9 mouse cellular contexts compared by ENCODE assay signal in genomic region chr17:3274449-3275285, GRCm38 (mm10). TPM values are rescaled to one million over a fixed set of nuclear protein-coding genes. Genes with fewer than 3 reads are reported as not detected.
A peak's percentile ranks its signal among the peaks of the same experiment; 100 is the strongest.
DNase-seq lines count a peak whose midpoint lies in the region; ATAC-seq lines count a peak whose summit lies in the region.
"Had no signal": no experiment of that assay in that cellular context is flagged by ENCODE, and none has a peak within 500 bp of the region (broad histone marks: within the 10 kb centered on the region; RNA-seq: fewer than 3 reads in every experiment).

No protein-coding gene starts in this region.

- DNase-seq in kidney, postnatal 25 days: no peak
- DNase-seq in Muller cell, postnatal 12 days (ENCODE audit: inconsistent ontology term): no peak
- no peak for DNase-seq in liver
- DNase-seq in cerebellum, adult 9-11 months: no peak

- no peak overlapping the region for H3K27ac ChIP-seq in kidney, embryonic 16.5 days (ENCODE audit: low read length)
- peak overlapping the region; percentile 64 for H3K27ac ChIP-seq in embryonic facial prominence, embryonic 12.5 days
- peak overlapping the region; percentile 41; the same call in 1 of the 2 replicates for H3K27ac ChIP-seq in intestine, embryonic 16.5 days (ENCODE audit: low read length)
- no peak overlapping the region for H3K27ac ChIP-seq in neural tube, embryonic 14.5 days (ENCODE audit: low read depth, low read length)
- H3K27ac ChIP-seq: liver, embryonic 15.5 days had no signal

- 0 out of 2 replicates have a peak, but pooled peaks cover 3% of the 10 kb centered on the region for H3K4me1 ChIP-seq in kidney, embryonic 16.5 days (ENCODE audit: insufficient read depth, low read length)
- H3K4me1 ChIP-seq in embryonic facial prominence, embryonic 12.5 days: peaks cover 21% of the 10 kb centered on the region
- H3K4me1 ChIP-seq in intestine, embryonic 16.5 days (ENCODE audit: control insufficient read depth, insufficient read depth, low read length): peaks cover 11% of the 10 kb centered on the region; the same call in 1 of the 2 replicates
- peaks cover 4% of the 10 kb centered on the region; the same call in 1 of the 2 replicates for H3K4me1 ChIP-seq in neural tube, embryonic 14.5 days (ENCODE audit: control insufficient read depth, insufficient read depth, low read length)

- WGBS in kidney, embryonic 16.5 days: 40% methylated on average over 14 of the region's 14 CpGs
- 9% methylated on average over 14 of the region's 14 CpGs for WGBS in embryonic facial prominence, embryonic 12.5 days
- 38% methylated on average over 14 of the region's 14 CpGs for WGBS in intestine, embryonic 16.5 days
- WGBS in neural tube, embryonic 14.5 days: 16% methylated on average over 14 of the region's 14 CpGs

- H3K27me3 ChIP-seq in kidney, embryonic 16.5 days (ENCODE audit: insufficient read depth, low read length): no peaks in the 10 kb centered on the region
- H3K27me3 ChIP-seq in embryonic facial prominence, embryonic 12.5 days: no peaks in the 10 kb centered on the region
- no peaks in the 10 kb centered on the region for H3K27me3 ChIP-seq in intestine, embryonic 16.5 days (replicated peaks; ENCODE audit: control insufficient read depth, insufficient read depth, low read length)
- no peaks in the 10 kb centered on the region for H3K27me3 ChIP-seq in neural tube, embryonic 14.5 days (ENCODE audit: control insufficient read depth, insufficient read depth, low read length)
- H3K27me3 ChIP-seq: liver, embryonic 15.5 days had no signal

- no peak overlapping the region for H3K4me2 ChIP-seq in kidney, embryonic 16.5 days (replicated peaks; ENCODE audit: low read depth, low read length)
- no peak overlapping the region for H3K4me2 ChIP-seq in embryonic facial prominence, embryonic 12.5 days (replicated peaks)
- no peak overlapping the region for H3K4me2 ChIP-seq in intestine, embryonic 16.5 days (ENCODE audit: low read depth, low read length)
- H3K4me2 ChIP-seq in neural tube, embryonic 14.5 days (ENCODE audit: low read depth, low read length): no peak overlapping the region

- no peak for ATAC-seq in kidney, embryonic 16.5 days (ENCODE audit: low FRiP score, low TSS enrichment)
- ATAC-seq in embryonic facial prominence, embryonic 12.5 days (ENCODE audit: insufficient number of reproducible peaks, insufficient read depth, low FRiP score, low TSS enrichment): 0 out of 2 replicates have a peak, but pooled peaks have one; percentile 23
- ATAC-seq in intestine, embryonic 16.5 days: peak; percentile 57
- ATAC-seq in neural tube, embryonic 14.5 days (ENCODE audit: low read depth): peak; percentile 47; the same call in 1 of the 2 replicates

- H3K9ac ChIP-seq in kidney, embryonic 16.5 days (replicated peaks; ENCODE audit: low read length): peak overlapping the region; percentile 9; the same call in 1 of the 2 replicates
- no peak overlapping the region for H3K9ac ChIP-seq in embryonic facial prominence, embryonic 12.5 days
- H3K9ac ChIP-seq in intestine, embryonic 16.5 days (ENCODE audit: low read depth, low read length): no peak overlapping the region; the same call in 1 of the 2 replicates
- H3K9ac ChIP-seq in neural tube, embryonic 14.5 days (replicated peaks; ENCODE audit: low read depth, low read length): no peak overlapping the region
- H3K9ac ChIP-seq: liver, embryonic 15.5 days had no signal

- H3K9me3 ChIP-seq in kidney, embryonic 16.5 days (ENCODE audit: low read length): no peaks in the 10 kb centered on the region
- no peaks in the 10 kb centered on the region for H3K9me3 ChIP-seq in embryonic facial prominence, embryonic 12.5 days
- no peaks in the 10 kb centered on the region for H3K9me3 ChIP-seq in intestine, embryonic 16.5 days (ENCODE audit: control insufficient read depth, low read length)
- no peaks in the 10 kb centered on the region for H3K9me3 ChIP-seq in neural tube, embryonic 14.5 days (ENCODE audit: control insufficient read depth, low read length)
- H3K9me3 ChIP-seq: liver, embryonic 15.5 days had no signal

- no peaks in the 10 kb centered on the region for H3K36me3 ChIP-seq in kidney, embryonic 16.5 days (ENCODE audit: insufficient read depth, low read length)
- no peaks in the 10 kb centered on the region for H3K36me3 ChIP-seq in embryonic facial prominence, embryonic 12.5 days
- no peaks in the 10 kb centered on the region for H3K36me3 ChIP-seq in intestine, embryonic 16.5 days (ENCODE audit: control insufficient read depth, insufficient read depth, low read length)
- no peaks in the 10 kb centered on the region for H3K36me3 ChIP-seq in neural tube, embryonic 14.5 days (ENCODE audit: control insufficient read depth, insufficient read depth, low read length)
- H3K36me3 ChIP-seq: liver, embryonic 15.5 days had no signal

- H3K4me3 ChIP-seq in kidney, embryonic 16.5 days (ENCODE audit: low read length): no peak overlapping the region
- H3K4me3 ChIP-seq in embryonic facial prominence, embryonic 12.5 days: no peak overlapping the region
- no peak overlapping the region for H3K4me3 ChIP-seq in intestine, embryonic 16.5 days (ENCODE audit: low read length)
- no peak overlapping the region for H3K4me3 ChIP-seq in neural tube, embryonic 14.5 days (ENCODE audit: low read depth, low read length)
- H3K4me3 ChIP-seq: liver, embryonic 15.5 days had no signal

RNA-seq across cellular contexts. Expression of gene Tiam2, which starts 51.7 kb away (rescaled TPM):
- 5.0 and 5.5 TPM in 2 replicates for polyA plus RNA-seq in kidney, embryonic 16.5 days (2015; fragmentation: Nextera tagmentation; extraction: Ambion mirVana)
- 19.5 and 23.2 TPM in 2 replicates for polyA plus RNA-seq in embryonic facial prominence, embryonic 12.5 days (2016; fragmentation: Nextera tagmentation; extraction: Ambion mirVana)
- 3.1 TPM in 2 replicates for polyA plus RNA-seq in intestine, embryonic 16.5 days (2015; fragmentation: Nextera tagmentation; extraction: Ambion mirVana)
- polyA plus RNA-seq in neural tube, embryonic 14.5 days (2014; fragmentation: Nextera tagmentation; extraction: Ambion mirVana): 7.8 and 9.3 TPM in 2 replicates

Comparison
In these comparisons a context has a peak if more than half of its experiments do, and no peak if none do; other contexts are left out.
1. H3K27ac ChIP-seq: peak in embryonic facial prominence, embryonic 12.5 days (single experiment) and intestine, embryonic 16.5 days (single experiment); none in kidney, embryonic 16.5 days (single experiment) and neural tube, embryonic 14.5 days (single experiment).